Mouse (Mus musculus) hindbrain, embryonic 11.5 days (tissue): Measurements from ENCODE around the gene Mprip. TPM values are rescaled to one million over a fixed set of nuclear protein-coding genes. Genes with fewer than 3 reads are reported as not detected.
A peak's percentile ranks its signal among the peaks of the same experiment; 100 is the strongest.

ENCODE experiments used
- ATAC-seq: fragments of 200-750 bp; cut with Nextera tagmentation; 2 replicates; pipeline ENCODE4 v1.8.0; 2017; ENCODE audit warnings: mild to moderate bottlenecking, moderate TSS enrichment, moderate library complexity; ENCODE audit not compliant: low FRiP score
- DNase-seq: peaks from one replicate; pipeline ENCODE4 v3.0.0-alpha.2; 2015; ENCODE audit warnings: low spot score
- H3K27ac ChIP-seq: fragments of 300-500 bp; sonication (generic); 2 replicates; pipeline ENCODE4 v1.5.1; 2014; ENCODE audit warnings: mild to moderate bottlenecking, low read depth, low read length
- H3K27me3 ChIP-seq: fragments of 300-500 bp; sonication (generic); 2 replicates; pipeline ENCODE4 v1.6.1; 2014; ENCODE audit warnings: mild to moderate bottlenecking, low read length, moderate library complexity, mixed read lengths; ENCODE audit not compliant: control insufficient read depth, insufficient read depth
- H3K36me3 ChIP-seq: fragments of 300-500 bp; sonication (generic); 2 replicates; pipeline ENCODE4 v1.6.1; 2014; ENCODE audit warnings: mild to moderate bottlenecking, low read length, moderate library complexity, mixed read lengths; ENCODE audit not compliant: control insufficient read depth, insufficient read depth
- H3K4me1 ChIP-seq: fragments of 300-500 bp; sonication (generic); replicated peaks from 2 replicates; pipeline ENCODE4 v1.6.1; 2014; ENCODE audit warnings: low read length, mixed read lengths; ENCODE audit not compliant: control insufficient read depth, insufficient read depth
- H3K4me2 ChIP-seq: fragments of 300-500 bp; sonication (generic); replicated peaks from 2 replicates; pipeline ENCODE4 v1.6.1; 2014; ENCODE audit warnings: mild to moderate bottlenecking, low read depth, low read length
- H3K4me3 ChIP-seq: fragments of 300-500 bp; sonication (generic); 2 replicates; pipeline ENCODE4 v1.5.1; 2014; ENCODE audit warnings: low read depth, low read length
- H3K9ac ChIP-seq: fragments of 300-500 bp; sonication (generic); 2 replicates; pipeline ENCODE4 v1.6.1; 2014; ENCODE audit warnings: low read depth, low read length
- H3K9me3 ChIP-seq: fragments of 300-500 bp; sonication (generic); 2 replicates; pipeline ENCODE4 v1.6.1; 2016; ENCODE audit warnings: low read length; ENCODE audit not compliant: control insufficient read depth
- WGBS: fragments of 180-500 bp; shearing (Covaris S2); extraction: QIAGEN DNeasy Blood & Tissue Kit; methylation state at CpG from one replicate; pipeline ENCODE4 v1.1.7; 2014; 5-methylcytosine and 5-hydroxymethylcytosine counted together
- polyA plus RNA-seq: library from polyadenylated mRNA; unstranded; fragments of >200 nt; fragmentation: Nextera tagmentation; extraction: Ambion mirVana; gene quantifications from 2 replicates; pipeline ENCODE4 v1.2.1, GENCODE M21; 2014

Mprip gene
- polyA plus RNA-seq, 1 experiment from 2014 or later, result 49.7 TPM

DNA sequence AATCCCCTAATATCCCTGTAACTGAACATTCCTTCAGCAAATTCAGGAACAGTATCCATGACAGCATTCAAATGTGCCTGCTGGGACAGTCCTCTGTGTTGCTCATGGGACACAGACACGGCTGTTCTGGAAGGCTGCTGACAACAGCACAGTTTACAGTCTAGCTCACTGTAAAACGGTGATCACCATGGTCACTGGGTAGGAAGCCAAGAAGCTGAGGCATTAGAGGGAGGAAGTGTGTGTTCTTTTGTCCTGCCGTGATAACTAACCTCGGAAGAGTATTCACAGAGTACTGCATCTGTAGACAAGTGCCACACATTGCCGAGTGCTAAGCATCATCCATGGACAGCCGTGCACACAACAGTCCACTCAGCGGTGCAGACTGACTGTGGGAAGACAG, 109.6 kb downstream of the Mprip start:
- Histone ChIP-seq H3K4me3 (no peak overlapping the region), H3K27me3 (no peaks in the 10 kb centered on the region), H3K4me1 (no peaks in the 10 kb centered on the region), H3K27ac (no peak overlapping the region), H3K9ac (no peak overlapping the region), H3K4me2 (no peak overlapping the region), H3K9me3 (no peaks in the 10 kb centered on the region), H3K36me3 (peaks cover 27% of the 10 kb centered on the region; the same call in 1 of the 2 replicates)
- WGBS, result 93% methylated on average over 7 of the region's 7 CpGs
- DNase-seq, result no peak
- no peak for ATAC-seq

DNA sequence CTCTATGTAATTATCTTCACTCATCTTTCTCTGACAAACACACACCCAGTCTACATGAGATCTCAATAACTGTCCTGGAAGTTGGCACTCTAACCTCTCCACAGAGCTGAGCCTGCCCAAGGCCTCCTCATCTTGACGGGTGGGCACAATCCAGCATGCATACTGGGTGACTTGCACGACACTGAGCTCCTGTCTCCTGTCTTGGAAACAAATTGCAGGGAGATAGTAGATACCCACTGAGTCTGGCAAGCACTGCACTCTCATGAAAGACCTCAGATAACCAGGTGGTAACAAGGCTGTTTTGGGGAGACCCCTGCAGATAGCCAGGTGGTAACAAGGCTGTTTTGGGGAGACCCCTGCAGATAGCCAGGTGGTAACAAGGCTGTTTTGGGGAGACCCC, 111.2 kb downstream of the Mprip start:
- H3K27ac ChIP-seq, result no peak overlapping the region
- no peaks in the 10 kb centered on the region for H3K27me3 ChIP-seq
- H3K36me3 ChIP-seq, result peaks cover 23% of the 10 kb centered on the region; the same call in 1 of the 2 replicates
- H3K4me2 ChIP-seq, result no peak overlapping the region
- DNase-seq (no peak), ATAC-seq (no peak)
- no peak overlapping the region for H3K9ac ChIP-seq
- no peak overlapping the region for H3K4me3 ChIP-seq
- H3K4me1 ChIP-seq, result no peaks in the 10 kb centered on the region
- H3K9me3 ChIP-seq, result no peaks in the 10 kb centered on the region
- 88% methylated on average over 2 of the region's 2 CpGs for WGBS

DNA sequence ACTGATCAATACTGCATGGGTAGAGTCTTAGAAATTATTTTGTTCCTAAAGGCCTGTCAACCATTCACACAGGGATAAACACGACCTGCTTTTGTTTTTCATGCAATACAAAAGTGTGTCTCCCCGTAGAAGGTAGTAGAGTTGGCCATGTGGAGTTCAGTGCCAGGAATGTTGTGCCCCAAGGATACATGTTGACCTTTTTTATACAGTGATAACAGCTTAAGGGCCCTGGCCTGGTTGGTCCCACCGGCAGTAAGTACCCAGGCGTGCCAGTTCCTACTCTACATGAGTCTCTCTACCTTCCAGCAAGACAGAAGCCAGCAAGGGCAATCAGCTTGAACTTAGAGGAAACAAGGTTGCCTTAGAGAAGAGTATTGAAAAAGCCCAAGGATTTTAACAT, 111.8 kb downstream of the Mprip start:
- WGBS, result 93% methylated on average over 4 of the region's 4 CpGs
- ATAC-seq, result no peak
- H3K9ac ChIP-seq, result no peak overlapping the region
- no peaks in the 10 kb centered on the region for H3K4me1 ChIP-seq
- no peak overlapping the region for H3K4me3 ChIP-seq
- H3K27ac ChIP-seq, result no peak overlapping the region
- DNase-seq, result no peak
- no peaks in the 10 kb centered on the region for H3K9me3 ChIP-seq
- H3K4me2 ChIP-seq, result no peak overlapping the region
- H3K36me3 ChIP-seq, result peaks cover 20% of the 10 kb centered on the region; the same call in 1 of the 2 replicates
- H3K27me3 ChIP-seq, result no peaks in the 10 kb centered on the region

DNA sequence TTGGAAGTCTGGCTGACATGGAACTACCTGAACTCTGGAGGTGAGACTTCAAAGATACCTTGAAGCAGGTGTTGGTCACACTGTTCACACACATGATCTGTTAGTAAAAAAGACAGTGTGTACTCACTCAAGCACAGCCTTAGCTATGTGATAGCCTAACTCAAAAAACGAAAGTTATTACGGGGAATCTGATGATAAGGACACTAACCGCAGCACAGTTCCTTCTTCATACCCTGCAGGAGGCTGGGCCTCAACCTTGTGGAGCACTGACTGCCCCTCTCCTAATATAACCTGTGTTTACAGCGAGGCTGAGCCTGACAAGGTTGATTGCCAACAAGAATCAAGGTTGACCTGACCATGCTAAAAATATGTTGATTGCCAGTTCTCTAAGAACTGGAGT, 113.4 kb downstream of the Mprip start:
- DNase-seq (no peak), ATAC-seq (no peak)
- no peak overlapping the region for H3K9ac ChIP-seq
- peaks cover 20% of the 10 kb centered on the region; the same call in 1 of the 2 replicates for H3K36me3 ChIP-seq
- 93% methylated on average over 4 of the region's 4 CpGs for WGBS
- H3K4me1 ChIP-seq, result no peaks in the 10 kb centered on the region
- H3K4me3 ChIP-seq, result no peak overlapping the region
- no peak overlapping the region for H3K27ac ChIP-seq
- no peaks in the 10 kb centered on the region for H3K9me3 ChIP-seq
- no peak overlapping the region for H3K4me2 ChIP-seq
- no peaks in the 10 kb centered on the region for H3K27me3 ChIP-seq

DNA sequence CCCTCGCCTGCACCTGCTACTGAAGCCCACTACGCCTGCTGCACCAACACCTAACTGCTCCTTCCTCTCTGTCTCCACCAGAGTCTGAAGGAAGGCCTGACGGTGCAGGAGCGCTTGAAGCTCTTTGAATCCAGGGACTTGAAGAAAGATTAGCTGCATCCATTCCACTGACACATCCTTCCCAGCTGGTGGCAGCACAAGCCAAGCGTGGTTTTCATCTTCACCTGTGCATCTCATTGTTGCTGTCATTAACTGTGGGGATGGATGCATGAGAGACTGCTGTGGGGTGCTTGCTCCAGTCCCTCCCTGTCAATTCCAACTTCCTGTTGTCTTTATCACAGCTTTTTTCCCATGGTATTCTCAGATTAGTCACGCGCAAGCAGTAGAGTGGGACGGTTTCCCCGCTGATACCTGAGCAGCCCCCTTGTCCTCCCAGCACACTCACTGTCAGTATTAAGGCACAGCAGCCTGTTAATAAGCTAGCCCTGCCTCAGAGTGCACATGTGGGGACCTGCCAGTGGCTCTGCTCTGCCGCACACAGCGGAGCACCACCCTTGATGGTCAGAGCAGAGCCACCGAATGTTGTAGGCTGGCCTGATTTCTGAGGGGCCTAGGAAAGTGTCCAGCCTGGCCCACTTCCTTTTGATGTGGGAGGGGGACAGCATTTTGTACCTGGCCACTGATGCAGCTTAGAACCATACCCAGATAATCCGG, 114.5 kb downstream of the Mprip start:
- no peak overlapping the region for H3K4me3 ChIP-seq
- H3K4me1 ChIP-seq, result no peaks in the 10 kb centered on the region
- H3K27ac ChIP-seq, result no peak overlapping the region
- H3K36me3 ChIP-seq, result peaks cover 13% of the 10 kb centered on the region; the same call in 1 of the 2 replicates
- ATAC-seq, result no peak
- no peak for DNase-seq
- H3K27me3 ChIP-seq, result no peaks in the 10 kb centered on the region
- WGBS, result 89% methylated on average over 13 of the region's 13 CpGs
- H3K9me3 ChIP-seq, result no peaks in the 10 kb centered on the region
- no peak overlapping the region for H3K4me2 ChIP-seq
- H3K9ac ChIP-seq, result no peak overlapping the region

DNA sequence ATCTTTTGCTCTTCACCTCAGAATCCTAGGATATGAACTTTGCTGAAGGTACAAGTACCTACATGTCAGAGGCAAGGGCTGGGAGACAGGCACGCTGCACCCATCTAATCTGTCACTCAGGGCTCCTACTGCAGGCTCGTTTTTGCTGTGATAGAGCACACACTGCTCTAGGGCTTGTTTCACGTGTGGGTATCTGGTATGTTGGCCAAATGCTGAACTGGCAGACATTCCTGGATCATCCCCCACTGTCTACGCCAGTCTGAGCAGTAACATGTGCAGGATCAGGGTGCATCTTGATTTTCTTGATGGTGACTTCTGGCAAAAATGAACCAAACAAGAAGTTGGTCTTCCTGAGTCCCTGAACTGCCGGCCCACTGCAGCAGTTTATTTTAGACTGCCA, 116.2 kb downstream of the Mprip start:
- Histone ChIP-seq H3K4me1 (no peaks in the 10 kb centered on the region), H3K9ac (no peak overlapping the region), H3K36me3 (0 out of 2 replicates have a peak, but pooled peaks cover 4% of the 10 kb centered on the region), H3K4me3 (no peak overlapping the region), H3K27me3 (no peaks in the 10 kb centered on the region), H3K9me3 (no peaks in the 10 kb centered on the region), H3K27ac (no peak overlapping the region), H3K4me2 (no peak overlapping the region)
- 90% methylated on average over 5 of the region's 5 CpGs for WGBS
- no peak for ATAC-seq
- no peak for DNase-seq

DNA sequence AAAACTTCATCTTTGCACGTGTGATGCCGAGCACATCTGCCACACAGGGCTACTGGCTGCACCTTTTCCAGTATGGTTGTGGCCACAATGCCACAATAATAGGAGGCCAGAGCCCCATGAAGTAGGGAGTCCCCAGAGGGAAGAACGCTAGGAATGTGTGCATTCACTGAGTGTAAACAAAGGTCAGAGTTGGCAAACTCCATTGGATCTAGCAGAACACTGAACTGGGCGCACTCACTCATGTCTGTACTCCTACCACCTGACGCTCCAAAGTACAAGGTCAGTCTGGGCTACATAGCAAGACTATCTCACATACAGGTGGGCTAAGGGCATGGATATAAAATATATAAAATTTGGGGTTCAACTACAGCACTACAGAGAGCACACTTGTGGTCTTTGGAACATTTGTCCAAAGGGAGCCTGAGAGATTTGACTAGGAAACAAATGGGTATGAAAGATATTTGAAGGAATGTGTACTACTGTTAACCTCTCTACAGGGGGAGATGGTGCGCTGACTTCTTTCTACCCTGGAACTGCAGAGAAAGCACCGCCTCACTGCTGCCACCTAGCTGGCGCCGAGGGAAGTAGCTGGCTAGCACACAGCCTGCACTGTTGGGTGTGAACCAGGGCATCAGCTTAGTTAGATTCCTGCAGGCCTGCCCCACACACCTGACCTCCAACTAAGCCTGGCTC, 117.2 kb downstream of the Mprip start:
- ATAC-seq, result no peak
- H3K36me3 ChIP-seq, result 0 out of 2 replicates have a peak, but pooled peaks cover 3% of the 10 kb centered on the region

DNA sequence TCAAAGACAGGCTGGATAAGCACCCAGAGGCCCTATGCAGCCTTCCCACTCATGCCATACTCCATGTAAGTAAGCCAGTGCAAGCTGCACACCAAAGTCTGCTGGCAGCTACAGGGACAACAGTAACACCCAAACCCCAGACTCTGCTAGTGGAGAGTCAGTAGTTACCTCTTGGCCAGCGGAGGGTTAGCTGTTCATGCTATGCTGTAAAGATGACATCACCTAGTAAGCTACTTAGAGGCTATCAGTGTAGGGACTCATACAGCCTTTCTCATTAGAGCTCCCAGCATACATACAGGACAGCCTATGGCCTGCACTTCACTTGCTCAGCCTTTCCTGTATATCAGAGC, 117.7 kb downstream of the Mprip start:
- ATAC-seq, result no peak
- H3K27ac ChIP-seq, result no peak overlapping the region
- no peaks in the 10 kb centered on the region for H3K27me3 ChIP-seq
- H3K9me3 ChIP-seq, result no peaks in the 10 kb centered on the region
- 74% methylated on average over 1 of the region's 1 CpGs for WGBS
- DNase-seq, result no peak
- no peak overlapping the region for H3K4me3 ChIP-seq
- H3K9ac ChIP-seq, result no peak overlapping the region
- H3K4me1 ChIP-seq, result no peaks in the 10 kb centered on the region
- H3K36me3 ChIP-seq, result 0 out of 2 replicates have a peak, but pooled peaks cover 3% of the 10 kb centered on the region
- H3K4me2 ChIP-seq, result no peak overlapping the region

More for the DNA sequence above, 117.2 kb downstream of the Mprip start:
- 56% methylated on average over 9 of the region's 9 CpGs for WGBS
- no peaks in the 10 kb centered on the region for H3K27me3 ChIP-seq
- H3K27ac ChIP-seq, result no peak overlapping the region
- no peak overlapping the region for H3K9ac ChIP-seq
- no peak overlapping the region for H3K4me2 ChIP-seq
- H3K9me3 ChIP-seq, result no peaks in the 10 kb centered on the region
- H3K4me3 ChIP-seq, result no peak overlapping the region
- no peaks in the 10 kb centered on the region for H3K4me1 ChIP-seq
- peak; percentile 78 for DNase-seq

DNA sequence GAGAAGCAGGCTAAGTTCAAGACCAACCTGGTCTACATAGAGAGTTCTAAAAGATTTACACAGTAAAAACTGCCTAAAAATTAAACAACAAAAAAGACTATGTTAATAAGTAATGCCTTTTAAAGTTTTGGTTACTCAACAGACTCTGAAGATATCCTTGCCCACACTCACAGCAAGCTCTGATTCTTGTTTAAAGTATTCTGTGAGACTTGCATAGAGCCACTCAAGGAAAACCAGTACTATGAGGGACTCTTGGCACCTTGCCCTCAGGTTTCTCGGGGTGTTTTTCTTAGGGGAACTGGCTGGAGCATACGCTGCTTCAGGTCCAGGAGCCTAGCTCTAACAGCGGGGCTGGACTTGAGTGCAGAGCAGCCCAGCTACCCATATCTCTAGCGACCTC, 118.3 kb downstream of the Mprip start:
- WGBS, result 90% methylated on average over 4 of the region's 4 CpGs
- Histone ChIP-seq H3K9ac (no peak overlapping the region), H3K36me3 (no peaks in the 10 kb centered on the region), H3K4me3 (no peak overlapping the region), H3K4me2 (no peak overlapping the region), H3K4me1 (no peaks in the 10 kb centered on the region), H3K9me3 (no peaks in the 10 kb centered on the region), H3K27me3 (no peaks in the 10 kb centered on the region), H3K27ac (no peak overlapping the region)
- DNase-seq (no peak), ATAC-seq (no peak)
